Mouse (Mus musculus): ENCODE results near the gene Fgf13. TPM values are rescaled to one million over a fixed set of nuclear protein-coding genes. Genes with fewer than 3 reads are reported as not detected.
A peak's percentile ranks its signal among the peaks of the same experiment; 100 is the strongest.

The Fgf13 gene
- polyA plus RNA-seq, 1 experiment from 2014 or later = 51.1 TPM

- no peaks in the 10 kb centered on the region for H3K9me3 ChIP-seq (ENCODE audit: control insufficient read depth, low read length)
- H3K36me3 ChIP-seq (ENCODE audit: control insufficient read depth, insufficient read depth, low read length) = no peaks in the 10 kb centered on the region
- H3K9ac ChIP-seq (ENCODE audit: low read length) = no peak overlapping the region
- H3K4me1 ChIP-seq (ENCODE audit: control insufficient read depth, insufficient read depth, low read length) = no peaks in the 10 kb centered on the region
- DNase-seq (ENCODE audit: low spot score) = no peak
- no peak overlapping the region for H3K27ac ChIP-seq (ENCODE audit: low read depth, low read length)
- 85% methylated on average over 3 of the region's 3 CpGs for WGBS
- no peak overlapping the region for H3K4me2 ChIP-seq (ENCODE audit: low read depth)
- no peak overlapping the region for H3K4me3 ChIP-seq (ENCODE audit: low read depth, low read length)
- ATAC-seq (ENCODE audit: insufficient read depth, low FRiP score, low TSS enrichment) = no peak
- H3K27me3 ChIP-seq (ENCODE audit: control insufficient read depth, insufficient read depth, low read length) = no peaks in the 10 kb centered on the region
These were observed 481.9 kb downstream of the Fgf13 start for GRCm38 (mm10) chrX:59085928-59086327.

GRCm38 (mm10) chrX:59080427-59080826 lies 487.4 kb downstream of the Fgf13 start:
- Histone ChIP-seq H3K4me1 (ENCODE audit: control insufficient read depth, insufficient read depth, low read length) (no peaks in the 10 kb centered on the region), H3K4me2 (ENCODE audit: low read depth) (no peak overlapping the region), H3K9ac (ENCODE audit: low read length) (no peak overlapping the region), H3K27me3 (ENCODE audit: control insufficient read depth, insufficient read depth, low read length) (no peaks in the 10 kb centered on the region), H3K4me3 (ENCODE audit: low read depth, low read length) (no peak overlapping the region), H3K9me3 (ENCODE audit: control insufficient read depth, low read length) (no peaks in the 10 kb centered on the region), H3K27ac (ENCODE audit: low read depth, low read length) (no peak overlapping the region), H3K36me3 (ENCODE audit: control insufficient read depth, insufficient read depth, low read length) (no peaks in the 10 kb centered on the region)
- no peak for ATAC-seq (ENCODE audit: insufficient read depth, low FRiP score, low TSS enrichment)
- DNase-seq (ENCODE audit: low spot score) = no peak

GRCm38 (mm10) chrX:59072083-59072482 lies 495.8 kb downstream of the Fgf13 start:
- 85% methylated on average over 3 of the region's 3 CpGs for WGBS
- no peaks in the 10 kb centered on the region for H3K9me3 ChIP-seq (ENCODE audit: control insufficient read depth, low read length)
- DNase-seq (ENCODE audit: low spot score) = no peak
- H3K4me1 ChIP-seq (ENCODE audit: control insufficient read depth, insufficient read depth, low read length) = no peaks in the 10 kb centered on the region
- H3K27me3 ChIP-seq (ENCODE audit: control insufficient read depth, insufficient read depth, low read length) = no peaks in the 10 kb centered on the region
- no peaks in the 10 kb centered on the region for H3K36me3 ChIP-seq (ENCODE audit: control insufficient read depth, insufficient read depth, low read length)
- H3K4me2 ChIP-seq (ENCODE audit: low read depth) = no peak overlapping the region
- ATAC-seq (ENCODE audit: insufficient read depth, low FRiP score, low TSS enrichment) = no peak
- H3K9ac ChIP-seq (ENCODE audit: low read length) = no peak overlapping the region
- no peak overlapping the region for H3K27ac ChIP-seq (ENCODE audit: low read depth, low read length)
- H3K4me3 ChIP-seq (ENCODE audit: low read depth, low read length) = no peak overlapping the region

GRCm38 (mm10) chrX:59063157-59063556 lies 504.7 kb downstream of the Fgf13 start:
- 74% methylated on average over 4 of the region's 4 CpGs for WGBS
- H3K4me3 ChIP-seq (ENCODE audit: low read depth, low read length) = no peak overlapping the region
- no peak overlapping the region for H3K9ac ChIP-seq (ENCODE audit: low read length)
- H3K36me3 ChIP-seq (ENCODE audit: control insufficient read depth, insufficient read depth, low read length) = no peaks in the 10 kb centered on the region
- no peak overlapping the region for H3K4me2 ChIP-seq (ENCODE audit: low read depth)
- ATAC-seq (ENCODE audit: insufficient read depth, low FRiP score, low TSS enrichment) = no peak
- no peaks in the 10 kb centered on the region for H3K9me3 ChIP-seq (ENCODE audit: control insufficient read depth, low read length)
- H3K27me3 ChIP-seq (ENCODE audit: control insufficient read depth, insufficient read depth, low read length) = no peaks in the 10 kb centered on the region
- DNase-seq (ENCODE audit: low spot score) = no peak
- no peaks in the 10 kb centered on the region for H3K4me1 ChIP-seq (ENCODE audit: control insufficient read depth, insufficient read depth, low read length)
- H3K27ac ChIP-seq (ENCODE audit: low read depth, low read length) = no peak overlapping the region

GRCm38 (mm10) chrX:59034969-59035368 lies 532.9 kb downstream of the Fgf13 start:
- no peak for ATAC-seq (ENCODE audit: insufficient read depth, low FRiP score, low TSS enrichment)
- Histone ChIP-seq H3K27ac (ENCODE audit: low read depth, low read length) (no peak overlapping the region), H3K36me3 (ENCODE audit: control insufficient read depth, insufficient read depth, low read length) (no peaks in the 10 kb centered on the region), H3K27me3 (ENCODE audit: control insufficient read depth, insufficient read depth, low read length) (no peaks in the 10 kb centered on the region), H3K9me3 (ENCODE audit: control insufficient read depth, low read length) (no peaks in the 10 kb centered on the region), H3K4me3 (ENCODE audit: low read depth, low read length) (no peak overlapping the region), H3K4me2 (ENCODE audit: low read depth) (no peak overlapping the region), H3K4me1 (ENCODE audit: control insufficient read depth, insufficient read depth, low read length) (no peaks in the 10 kb centered on the region), H3K9ac (ENCODE audit: low read length) (no peak overlapping the region)
- WGBS = 85% methylated on average over 1 of the region's 1 CpGs
- DNase-seq (ENCODE audit: low spot score) = no peak

MicroRNAs within 50 kb of the gene (microRNA counts, 519-probe panel; counts per million panel counts)
- microRNA mmu-miR-504 = 171 counts per million, percentile 57 among the panel's probes with 10 or more counts

Small RNA genes within 50 kb of the gene (microRNA-seq; reads per million reads assigned to microRNA genes)
- 14.6 reads per million, percentile 26 among the genes with 10 or more reads in this experiment for gene Mir504

All from neural tube, embryonic 11.5 days (tissue).